Mouse (Mus musculus) MEL (cell line): ENCODE measurements around the gene Ssbp1. TPM values are rescaled to one million over a fixed set of nuclear protein-coding genes. Genes with fewer than 3 reads are reported as not detected.

Experiments
- DNase-seq: peaks from one replicate; pipeline ENCODE4 v3.0.0; 2011; ENCODE audit warnings: low read depth, low spot score
- H3K27ac ChIP-seq: 2 replicates; pipeline ENCODE4 v1.5.1; 2012; ENCODE audit warnings: low read depth, mild to moderate bottlenecking, control low read depth, low read length, moderate library complexity; ENCODE audit not compliant: control insufficient read depth
- H3K27me3 ChIP-seq, 2 experiments: fragments of 150-350 bp in 1 of 2; sonication (generic) in 1 of 2; 2 replicates each; pipeline ENCODE4 v1.6.1; 2012; ENCODE audit warnings: low read length in 2 of 2, mild to moderate bottlenecking in 2 of 2, improper control_type of control experiment in 1 of 2, moderate library complexity in 1 of 2; ENCODE audit not compliant: insufficient read depth in 2 of 2, control insufficient read depth in 1 of 2
- H3K36me3 ChIP-seq, 2 experiments: 2 replicates each; pipeline ENCODE4 v1.6.1; 2012 to 2014; ENCODE audit warnings: low read length in 2 of 2, improper control_type of control experiment in 1 of 2, inconsistent platforms in 1 of 2, mild to moderate bottlenecking in 1 of 2; ENCODE audit not compliant: insufficient read depth in 2 of 2, control insufficient read depth in 1 of 2
- H3K4me1 ChIP-seq, 2 experiments: fragments of 150-350 bp in 1 of 2; sonication (generic) in 1 of 2; 2 replicates each; pipeline ENCODE4 v1.6.1; 2012; ENCODE audit warnings: low read length in 2 of 2, improper control_type of control experiment in 1 of 2, mild to moderate bottlenecking in 1 of 2; ENCODE audit not compliant: insufficient read depth in 2 of 2, control insufficient read depth in 1 of 2
- H3K4me3 ChIP-seq, 2 experiments: fragments of 150-350 bp in 1 of 2; sonication (generic) in 1 of 2; 2 replicates each; pipeline ENCODE4 v1.5.1; 2012; ENCODE audit warnings: low read depth in 2 of 2, low read length in 2 of 2, mild to moderate bottlenecking in 2 of 2, moderate library complexity in 2 of 2, control low read depth in 1 of 2, improper control_type of control experiment in 1 of 2; ENCODE audit not compliant: control insufficient read depth in 1 of 2, insufficient read depth in 1 of 2
- H3K79me2 ChIP-seq: 2 replicates; pipeline ENCODE4 v1.6.1; 2012; ENCODE audit warnings: mild to moderate bottlenecking, low read length, moderate library complexity; ENCODE audit not compliant: control insufficient read depth, poor library complexity, insufficient read depth
- H3K9ac ChIP-seq: 2 replicates; pipeline ENCODE4 v1.6.1; 2012; ENCODE audit warnings: low read depth, mild to moderate bottlenecking, control low read depth, low read length, moderate library complexity; ENCODE audit not compliant: control insufficient read depth, poor library complexity, severe bottlenecking
- H3K9me3 ChIP-seq: fragments of 150-350 bp; sonication (generic); replicated peaks from 2 replicates; pipeline ENCODE4 v1.6.1; 2012; ENCODE audit warnings: mild to moderate bottlenecking, low read length, improper control_type of control experiment, moderate library complexity; ENCODE audit not compliant: insufficient read depth
- BHLHE40 ChIP-seq: IDR thresholded peaks from 2 replicates; pipeline ENCODE4 v1.6.1; 2012; ENCODE audit warnings: low read depth, mild to moderate bottlenecking, inconsistent platforms, low read length, improper control_type of control experiment, borderline replicate concordance
- E2F4 ChIP-seq: IDR thresholded peaks from 2 replicates; pipeline ENCODE4 v1.6.1; 2011; ENCODE audit warnings: low read depth, low read length, improper control_type of control experiment, borderline replicate concordance
- ETS1 ChIP-seq: IDR thresholded peaks from 2 replicates; pipeline ENCODE4 v1.6.1; 2012; ENCODE audit warnings: low read depth, mild to moderate bottlenecking, inconsistent platforms, low read length, improper control_type of control experiment, moderate library complexity
- KAT2A ChIP-seq: conservative IDR thresholded peaks from 2 replicates; pipeline ENCODE4 v1.6.1; 2012; ENCODE audit warnings: low read depth, low read length, improper control_type of control experiment, inconsistent platforms
- MAX ChIP-seq: IDR thresholded peaks from 2 replicates; pipeline ENCODE4 v1.6.1; 2011; ENCODE audit warnings: low read length, improper control_type of control experiment
- MAZ ChIP-seq: IDR thresholded peaks from 2 replicates; pipeline ENCODE4 v1.6.1; 2012; ENCODE audit warnings: low read depth, mild to moderate bottlenecking, inconsistent platforms, low read length, improper control_type of control experiment
- MYC ChIP-seq: IDR thresholded peaks from 2 replicates; pipeline ENCODE4 v1.6.1; 2011; ENCODE audit warnings: low read depth, mild to moderate bottlenecking, low read length, improper control_type of control experiment, moderate library complexity
- NELFE ChIP-seq: IDR thresholded peaks from 2 replicates; pipeline ENCODE4 v1.6.1; 2011; ENCODE audit warnings: low read depth, low read length, improper control_type of control experiment
- POLR2AphosphoS5 ChIP-seq: IDR thresholded peaks from 2 replicates; pipeline ENCODE4 v1.6.1; 2012; ENCODE audit warnings: low read depth, borderline replicate concordance, mild to moderate bottlenecking, inconsistent platforms, low read length, moderate library complexity, mixed read lengths
- SIN3A ChIP-seq: IDR thresholded peaks from 2 replicates; pipeline ENCODE4 v1.6.1; 2012; ENCODE audit warnings: low read length, improper control_type of control experiment, inconsistent platforms
- SMC3 ChIP-seq: IDR thresholded peaks from 2 replicates; pipeline ENCODE4 v1.6.1; 2011; ENCODE audit warnings: low read depth, low read length, improper control_type of control experiment
- TAL1 ChIP-seq: IDR thresholded peaks from 2 replicates; pipeline ENCODE4 v1.6.1; 2012; ENCODE audit warnings: mild to moderate bottlenecking, inconsistent platforms, low read length, moderate library complexity, mixed read lengths
- TCF12 ChIP-seq: IDR thresholded peaks from 2 replicates; pipeline ENCODE4 v1.6.1; 2014; ENCODE audit warnings: low read depth, mild to moderate bottlenecking, inconsistent platforms, low read length, improper control_type of control experiment, moderate library complexity
- USF1 ChIP-seq: IDR thresholded peaks from 2 replicates; pipeline ENCODE4 v1.6.1; 2014; ENCODE audit warnings: low read depth, mild to moderate bottlenecking, inconsistent platforms, low read length, improper control_type of control experiment, moderate library complexity
- USF2 ChIP-seq, 2 experiments: IDR thresholded peaks; 2 replicates each; pipeline ENCODE4 v1.6.1; 2011 to 2012; ENCODE audit warnings: improper control_type of control experiment in 2 of 2, low read length in 2 of 2, borderline replicate concordance in 1 of 2, inconsistent platforms in 1 of 2, low read depth in 1 of 2, mild to moderate bottlenecking in 1 of 2; ENCODE audit not compliant: insufficient read depth in 1 of 2
- ZC3H11A ChIP-seq: IDR thresholded peaks from 2 replicates; pipeline ENCODE4 v1.6.1; 2012; ENCODE audit warnings: low read depth, mild to moderate bottlenecking, inconsistent platforms, low read length, improper control_type of control experiment
- polyA plus RNA-seq, 2 experiments: library from polyadenylated mRNA; stranded (reverse) in 1 of 2; unstranded in 1 of 2; fragments of >175 nt in 1 of 2; fragments of >200 nt in 1 of 2; gene quantifications; 2 replicates each; pipeline versions ENCODE4 v1.2.1 to v1.2.4; 2012; ENCODE audit warnings: low replicate concordance in 2 of 2, low read depth in 1 of 2; ENCODE audit not compliant: insufficient read length in 2 of 2, insufficient read depth in 1 of 2, missing spikeins in 1 of 2
- total RNA-seq: library from RNA; depleted of rRNA; stranded (reverse); fragments of 300-350 nt; gene quantifications from 2 replicates; pipeline ENCODE4 v1.2.3, GENCODE M21; 2012

Ssbp1 gene
- total and polyA plus RNA-seq, 3 experiments, result 91.7 to 99.2 TPM; not detected in 1

- no peaks in the 10 kb centered on the region for H3K9me3 ChIP-seq
- H3K4me3 ChIP-seq, result no peak overlapping the region
- H3K36me3 ChIP-seq, result peaks cover 0 to 9% of the 10 kb centered on the region in 2 experiments; a peak in 2 of 4 replicates
- H3K9ac ChIP-seq, result no peak overlapping the region
- peak; percentile 72 for DNase-seq
- H3K79me2 ChIP-seq, result no peaks in the 10 kb centered on the region; the same call in 1 of the 2 replicates
- no peaks in the 10 kb centered on the region for H3K27me3 ChIP-seq
- peaks cover 0 to 13% of the 10 kb centered on the region in 2 experiments; a peak in 3 of 4 replicates for H3K4me1 ChIP-seq
- no peak for TF ChIP-seq TCF12
- TF ChIP-seq TAL1, result no peak
- no peak overlapping the region for H3K27ac ChIP-seq
Measured at GRCm38 (mm10) chr6:40430251-40430650, 40.9 kb upstream of the Ssbp1 start.

GRCm38 (mm10) chr6:40430878-40431277, 40.3 kb upstream of the Ssbp1 start:
- Histone ChIP-seq H3K9me3 (no peaks in the 10 kb centered on the region), H3K79me2 (no peaks in the 10 kb centered on the region; the same call in 1 of the 2 replicates), H3K27ac (no peak overlapping the region), H3K4me3 (no peak overlapping the region)
- DNase-seq, result no peak
- TF ChIP-seq NELFE (no peak), MYC (no peak), POLR2AphosphoS5 (no peak), ZC3H11A (no peak), TAL1 (no peak), MAX (no peak), SMC3 (no peak), KAT2A (no peak), SIN3A (no peak), BHLHE40 (no peak), ETS1 (no peak), USF2 (IDR thresholded peaks at IDR 0.05; ENCODE audit: borderline replicate concordance in 1 of 2, insufficient read depth in 1 of 2, low read depth in 1 of 2, low read length in 2 of 2) (no peak), USF1 (no peak), MAZ (no peak), E2F4 (no peak)
- TF ChIP-seq, all 39 proteins: peak for 0
- Histone ChIP-seq H3K4me1 (peaks cover 0 to 13% of the 10 kb centered on the region in 2 experiments; a peak in 3 of 4 replicates), H3K9ac (no peak overlapping the region), H3K36me3 (peaks cover 0 to 9% of the 10 kb centered on the region in 2 experiments; a peak in 2 of 4 replicates), H3K27me3 (no peaks in the 10 kb centered on the region)
